Mouse (Mus musculus) intestine, embryonic 14.5 days (tissue): ENCODE data around the gene 2010003K11Rik. TPM values are rescaled to one million over a fixed set of nuclear protein-coding genes. Genes with fewer than 3 reads are reported as not detected.

Experiments used
- polyA plus RNA-seq: library from polyadenylated mRNA; unstranded; fragments of >200 nt; fragmentation: Nextera tagmentation; extraction: Ambion mirVana; gene quantifications from 2 replicates; pipeline ENCODE4 v1.2.1, GENCODE M21; 2014

2010003K11Rik gene
- polyA plus RNA-seq, 1 experiment from 2014 or later = not detected

Other genes with a start within 250 kb of the 2010003K11Rik start
- 21.7 and 25.4 TPM in 2 replicates for gene Ssh3, start 229.4 kb downstream of the 2010003K11Rik start, polyA plus RNA-seq
- 6.4 and 7.8 TPM in 2 replicates for gene Ankrd13d, start 215.4 kb downstream of the 2010003K11Rik start, polyA plus RNA-seq
- 19.2 and 21.9 TPM in 2 replicates for gene Grk2, start 192.4 kb downstream of the 2010003K11Rik start, polyA plus RNA-seq
- 51.7 and 56.7 TPM in 2 replicates for gene Kdm2a, start 100.3 kb downstream of the 2010003K11Rik start, polyA plus RNA-seq
- gene Rhod, start 59.2 kb downstream of the 2010003K11Rik start, polyA plus RNA-seq = 22.1 and 30.9 TPM in 2 replicates
- 0.27 and 0.47 TPM in 2 replicates for gene Syt12, start 21.1 kb downstream of the 2010003K11Rik start, polyA plus RNA-seq
- 8.5 and 9.7 TPM in 2 replicates for gene Pcx, start 11.9 kb upstream of the 2010003K11Rik start, polyA plus RNA-seq
- gene Lrfn4, start 117.1 kb upstream of the 2010003K11Rik start, polyA plus RNA-seq = 8.6 and 9.3 TPM in 2 replicates
- 75.3 and 78.6 TPM in 2 replicates for gene Rce1, start 127.1 kb upstream of the 2010003K11Rik start, polyA plus RNA-seq
- gene Gm960, start 200.1 kb upstream of the 2010003K11Rik start, polyA plus RNA-seq = 3.2 and 3.8 TPM in 2 replicates
- 2.1 and 2.4 TPM in 2 replicates for gene Sptbn2, start 212.6 kb upstream of the 2010003K11Rik start, polyA plus RNA-seq